In genomic region chrX:99319791-99320190, GRCm38 (mm10) we compare ENCODE assay signal across 14 mouse cellular contexts.
"Had no signal": no experiment of that assay in that cellular context is flagged by ENCODE, and none has a peak within 500 bp of the region (broad histone marks: within the 10 kb centered on the region; RNA-seq: fewer than 3 reads in every experiment).

No protein-coding gene starts in this region.

- DNase-seq: layer of hippocampus, adult 9-11 months; liver, embryonic 13.5 days; lung, postnatal 14 days; retina, postnatal 1 day; right cerebral cortex, postnatal 25 days; spleen, adult 18-20 months; thymus, postnatal 25 days had no signal

- H3K36me3 ChIP-seq: intestine, embryonic 15.5 days; liver, embryonic 13.5 days; midbrain, embryonic 13.5 days; neural tube, embryonic 12.5 days; stomach, embryonic 15.5 days had no signal

- H3K27ac ChIP-seq: intestine, embryonic 15.5 days; layer of hippocampus, adult 2 months; liver, embryonic 13.5 days; macrophage; midbrain, embryonic 13.5 days; neural tube, embryonic 12.5 days; stomach, embryonic 15.5 days had no signal

- H3K9ac ChIP-seq: intestine, embryonic 15.5 days; liver, embryonic 13.5 days; lung, embryonic 14.5 days; midbrain, embryonic 13.5 days; neural tube, embryonic 12.5 days; stomach, embryonic 15.5 days had no signal

- H3K4me2 ChIP-seq: intestine, embryonic 15.5 days; liver, embryonic 13.5 days; lung, embryonic 14.5 days; midbrain, embryonic 13.5 days; neural tube, embryonic 12.5 days; stomach, embryonic 15.5 days had no signal

- ATAC-seq: intestine, embryonic 15.5 days; midbrain, embryonic 13.5 days had no signal

- H3K9me3 ChIP-seq: intestine, embryonic 15.5 days; liver, embryonic 13.5 days; midbrain, embryonic 13.5 days; neural tube, embryonic 12.5 days; stomach, embryonic 15.5 days had no signal

- H3K4me1 ChIP-seq: liver, embryonic 13.5 days; midbrain, embryonic 13.5 days; neural tube, embryonic 12.5 days; stomach, embryonic 15.5 days had no signal

- H3K4me3 ChIP-seq: intestine, embryonic 15.5 days; layer of hippocampus, adult 2 months; liver, embryonic 13.5 days; midbrain, embryonic 13.5 days; neural tube, embryonic 12.5 days; stomach, embryonic 15.5 days had no signal
